Mouse (Mus musculus) kidney, embryonic 15.5 days (tissue): ENCODE data around the gene Sirt1. TPM values are rescaled to one million over a fixed set of nuclear protein-coding genes. Genes with fewer than 3 reads are reported as not detected.

Experiments
- ATAC-seq: fragments of 200-750 bp; cut with Nextera tagmentation; replicated peaks from 2 replicates; pipeline ENCODE4 v1.8.0; 2017; ENCODE audit warnings: moderate TSS enrichment; ENCODE audit not compliant: low FRiP score
- H3K27ac ChIP-seq: fragments of 300-500 bp; sonication (generic); 2 replicates; pipeline ENCODE4 v1.5.1; 2015; ENCODE audit warnings: mild to moderate bottlenecking, inconsistent platforms
- H3K27me3 ChIP-seq: fragments of 300-500 bp; sonication (generic); 2 replicates; pipeline ENCODE4 v1.6.1; 2015; ENCODE audit warnings: inconsistent platforms
- H3K36me3 ChIP-seq: fragments of 300-500 bp; sonication (generic); 2 replicates; pipeline ENCODE4 v1.6.1; 2015; ENCODE audit warnings: inconsistent platforms
- H3K4me1 ChIP-seq: fragments of 300-500 bp; sonication (generic); 2 replicates; pipeline ENCODE4 v1.6.1; 2015; ENCODE audit warnings: inconsistent platforms
- H3K4me2 ChIP-seq: fragments of 300-500 bp; sonication (generic); 2 replicates; pipeline ENCODE4 v1.6.1; 2015; ENCODE audit warnings: moderate library complexity, mild to moderate bottlenecking, inconsistent platforms
- H3K4me3 ChIP-seq: fragments of 300-500 bp; sonication (generic); replicated peaks from 2 replicates; pipeline ENCODE4 v1.5.1; 2015; ENCODE audit warnings: mild to moderate bottlenecking, inconsistent platforms
- H3K9ac ChIP-seq: fragments of 300-500 bp; sonication (generic); 2 replicates; pipeline ENCODE4 v1.6.1; 2015; ENCODE audit warnings: mild to moderate bottlenecking, inconsistent platforms
- H3K9me3 ChIP-seq: fragments of 300-500 bp; sonication (generic); replicated peaks from 2 replicates; pipeline ENCODE4 v1.6.1; 2016; ENCODE audit warnings: inconsistent platforms
- WGBS: fragments of 180-500 bp; shearing (Covaris S2); methylation state at CpG from one replicate; pipeline ENCODE4 v1.1.7; 2015; ENCODE audit warnings: mixed read lengths; 5-methylcytosine and 5-hydroxymethylcytosine counted together
- polyA plus RNA-seq: library from polyadenylated mRNA; unstranded; fragments of >200 nt; fragmentation: Nextera tagmentation; extraction: Ambion mirVana; gene quantifications from 2 replicates; pipeline ENCODE4 v1.2.1, GENCODE M21; 2015

Gene Sirt1
- polyA plus RNA-seq, 1 experiment from 2014 or later, result 5.9 TPM

GRCm38 (mm10) chr10:63348291-63348690 lies 33.2 kb downstream of the Sirt1 start:
- ATAC-seq, result no peak
- Histone ChIP-seq H3K27ac (no peak overlapping the region), H3K4me1 (no peaks in the 10 kb centered on the region), H3K4me3 (no peak overlapping the region), H3K4me2 (no peak overlapping the region), H3K9me3 (no peaks in the 10 kb centered on the region), H3K36me3 (no peaks in the 10 kb centered on the region), H3K9ac (no peak overlapping the region), H3K27me3 (no peaks in the 10 kb centered on the region)
- WGBS, result 64% methylated on average over 3 of the region's 3 CpGs

- no peaks in the 10 kb centered on the region for H3K27me3 ChIP-seq
- 90% methylated on average over 3 of the region's 3 CpGs for WGBS
- no peak overlapping the region for H3K27ac ChIP-seq
- H3K9ac ChIP-seq, result no peak overlapping the region
- no peaks in the 10 kb centered on the region for H3K9me3 ChIP-seq
- H3K4me1 ChIP-seq, result no peaks in the 10 kb centered on the region
- H3K4me3 ChIP-seq, result no peak overlapping the region
- ATAC-seq, result no peak
- no peak overlapping the region for H3K4me2 ChIP-seq
- no peaks in the 10 kb centered on the region for H3K36me3 ChIP-seq
Measured at GRCm38 (mm10) chr10:63344751-63345150, 36.8 kb downstream of the Sirt1 start.

DNA sequence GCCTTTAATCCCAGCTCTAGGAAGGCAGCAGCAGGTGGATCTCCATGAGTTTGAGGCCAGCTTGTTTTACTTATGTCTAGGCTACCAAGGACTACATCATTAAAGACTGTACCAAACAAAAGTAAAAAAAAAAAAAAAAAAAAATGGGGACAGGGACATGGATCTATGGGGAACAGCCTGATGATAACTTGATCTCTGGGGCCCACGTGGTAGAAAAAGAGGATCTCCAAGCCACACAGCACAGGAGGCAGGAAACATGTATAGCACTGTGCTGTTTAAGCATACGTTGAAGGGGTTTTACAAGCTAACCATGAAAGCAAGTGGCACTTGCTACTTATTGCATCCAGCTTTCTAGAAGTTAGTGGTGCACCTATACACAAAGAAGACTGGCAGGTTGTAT lies 40.2 kb downstream of the Sirt1 start:
- Histone ChIP-seq H3K36me3 (no peaks in the 10 kb centered on the region), H3K27me3 (no peaks in the 10 kb centered on the region), H3K9me3 (no peaks in the 10 kb centered on the region), H3K4me3 (no peak overlapping the region), H3K4me1 (peaks cover 18% of the 10 kb centered on the region), H3K27ac (no peak overlapping the region), H3K4me2 (no peak overlapping the region), H3K9ac (no peak overlapping the region)
- 78% methylated on average over 2 of the region's 2 CpGs for WGBS
- ATAC-seq, result no peak

- H3K27ac ChIP-seq, result peak overlapping the region; percentile 91
- WGBS, result 1% methylated on average over 63 of the region's 74 CpGs
- H3K9ac ChIP-seq, result peak overlapping the region; percentile 94
- H3K9me3 ChIP-seq, result no peaks in the 10 kb centered on the region
- H3K27me3 ChIP-seq, result no peaks in the 10 kb centered on the region
- peak overlapping the region; percentile 80 for H3K4me3 ChIP-seq
- H3K4me1 ChIP-seq, result peaks cover 19% of the 10 kb centered on the region
- peak overlapping the region; percentile 88 for H3K4me2 ChIP-seq
- H3K36me3 ChIP-seq, result peaks cover 11% of the 10 kb centered on the region
- peak; percentile 97 for ATAC-seq
Measured at GRCm38 (mm10) chr10:63338914-63339643, 42.4 kb downstream of the Sirt1 start.

- peak overlapping the region; percentile 80 for H3K4me3 ChIP-seq
- H3K4me1 ChIP-seq, result peaks cover 19% of the 10 kb centered on the region
- peak overlapping the region; percentile 91 for H3K27ac ChIP-seq
- H3K27me3 ChIP-seq, result no peaks in the 10 kb centered on the region
- H3K4me2 ChIP-seq, result peak overlapping the region; percentile 88
- ATAC-seq, result peak; percentile 88
- under 1% methylated on average over 80 of the region's 113 CpGs for WGBS
- no peaks in the 10 kb centered on the region for H3K9me3 ChIP-seq
- H3K36me3 ChIP-seq, result peaks cover 19% of the 10 kb centered on the region
- H3K9ac ChIP-seq, result peak overlapping the region; percentile 94
Measured at GRCm38 (mm10) chr10:63337951-63338836, 43.3 kb downstream of the Sirt1 start.

GRCm38 (mm10) chr10:63337326-63337725 lies 44.2 kb downstream of the Sirt1 start:
- H3K4me3 ChIP-seq, result peak overlapping the region; percentile 80
- H3K4me2 ChIP-seq, result peak overlapping the region; percentile 88
- no peak for ATAC-seq
- peaks cover 28% of the 10 kb centered on the region for H3K36me3 ChIP-seq
- H3K9ac ChIP-seq, result peak overlapping the region; percentile 94; the same call in 1 of the 2 replicates
- H3K27me3 ChIP-seq, result no peaks in the 10 kb centered on the region
- no peaks in the 10 kb centered on the region for H3K9me3 ChIP-seq
- no peak overlapping the region for H3K27ac ChIP-seq
- peaks cover 19% of the 10 kb centered on the region for H3K4me1 ChIP-seq
- 23% methylated on average over 5 of the region's 5 CpGs for WGBS

DNA sequence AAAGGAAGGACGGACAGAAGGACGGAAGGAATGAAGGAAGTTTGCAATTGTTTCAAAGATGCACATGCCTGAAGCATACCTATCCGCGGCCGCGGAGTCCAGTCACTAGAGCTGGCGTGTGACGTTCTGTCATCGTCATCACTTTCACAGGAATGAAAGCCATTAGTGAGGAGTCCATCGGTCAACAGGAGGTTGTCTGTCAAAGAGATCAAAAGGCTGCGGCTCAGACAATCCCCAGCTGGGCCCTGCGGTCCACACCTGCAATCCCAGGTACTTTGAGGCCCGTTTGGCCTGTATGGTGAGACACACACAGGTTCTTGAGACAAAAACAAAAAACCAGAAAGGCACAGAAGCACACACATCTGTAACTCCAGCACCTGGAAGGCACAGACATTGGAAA lies 44.6 kb downstream of the Sirt1 start:
- 56% methylated on average over 13 of the region's 13 CpGs for WGBS
- no peak for ATAC-seq

GRCm38 (mm10) chr10:63327091-63327490 lies 54.4 kb downstream of the Sirt1 start:
- no peak for ATAC-seq
- no peak overlapping the region for H3K4me2 ChIP-seq
- H3K4me1 ChIP-seq, result no peaks in the 10 kb centered on the region
- 98% methylated on average over 1 of the region's 1 CpGs for WGBS
- no peak overlapping the region for H3K4me3 ChIP-seq
- H3K9me3 ChIP-seq, result no peaks in the 10 kb centered on the region
- no peak overlapping the region for H3K27ac ChIP-seq
- peaks cover 82% of the 10 kb centered on the region for H3K36me3 ChIP-seq
- no peaks in the 10 kb centered on the region for H3K27me3 ChIP-seq
- H3K9ac ChIP-seq, result no peak overlapping the region

More for the DNA sequence above, 44.6 kb downstream of the Sirt1 start:
- Histone ChIP-seq H3K27ac (no peak overlapping the region), H3K27me3 (no peaks in the 10 kb centered on the region), H3K4me3 (peak overlapping the region; percentile 80), H3K36me3 (peaks cover 31% of the 10 kb centered on the region), H3K4me2 (peak overlapping the region; percentile 88), H3K4me1 (peaks cover 19% of the 10 kb centered on the region), H3K9ac (peak overlapping the region; percentile 94; the same call in 1 of the 2 replicates), H3K9me3 (no peaks in the 10 kb centered on the region)

GRCm38 (mm10) chr10:63313726-63314125 lies 67.8 kb downstream of the Sirt1 start:
- WGBS, result 88% methylated on average over 1 of the region's 1 CpGs
- no peak overlapping the region for H3K4me3 ChIP-seq
- H3K27me3 ChIP-seq, result no peaks in the 10 kb centered on the region
- no peaks in the 10 kb centered on the region for H3K9me3 ChIP-seq
- no peaks in the 10 kb centered on the region for H3K4me1 ChIP-seq
- peaks cover 78% of the 10 kb centered on the region for H3K36me3 ChIP-seq
- no peak overlapping the region for H3K9ac ChIP-seq
- H3K27ac ChIP-seq, result no peak overlapping the region
- no peak for ATAC-seq
- H3K4me2 ChIP-seq, result no peak overlapping the region

GRCm38 (mm10) chr10:63308582-63309366 lies 72.7 kb downstream of the Sirt1 start:
- H3K9ac ChIP-seq, result no peak overlapping the region
- no peak overlapping the region for H3K27ac ChIP-seq
- 46% methylated on average over 10 of the region's 10 CpGs for WGBS
- H3K27me3 ChIP-seq, result no peaks in the 10 kb centered on the region
- ATAC-seq, result no peak
- H3K4me2 ChIP-seq, result no peak overlapping the region
- no peak overlapping the region for H3K4me3 ChIP-seq
- peaks cover 82% of the 10 kb centered on the region for H3K36me3 ChIP-seq
- no peaks in the 10 kb centered on the region for H3K4me1 ChIP-seq
- no peaks in the 10 kb centered on the region for H3K9me3 ChIP-seq

DNA sequence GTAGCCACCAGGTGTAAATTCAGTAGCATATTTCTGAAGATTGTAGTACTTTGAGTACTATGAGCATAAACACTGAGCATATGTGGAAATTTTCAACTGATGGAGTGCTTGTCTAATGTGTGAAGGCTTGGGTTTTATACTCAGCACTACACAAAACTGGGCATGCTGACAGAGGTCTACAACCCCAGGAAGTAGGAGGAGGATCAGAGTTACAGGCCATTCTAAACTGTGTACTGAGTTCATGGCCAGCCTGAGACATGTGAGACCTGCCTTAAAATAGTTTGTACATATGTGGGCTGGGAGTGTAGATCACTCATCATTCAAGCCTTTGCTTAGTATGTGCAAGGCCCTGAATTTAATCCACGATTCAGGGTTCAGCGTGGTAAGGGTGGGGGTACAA lies 79.1 kb downstream of the Sirt1 start:
- Histone ChIP-seq H3K36me3 (peaks cover 82% of the 10 kb centered on the region), H3K4me1 (peaks cover 2% of the 10 kb centered on the region; the same call in 1 of the 2 replicates), H3K4me2 (no peak overlapping the region), H3K27me3 (no peaks in the 10 kb centered on the region), H3K27ac (no peak overlapping the region), H3K9me3 (no peaks in the 10 kb centered on the region), H3K4me3 (no peak overlapping the region), H3K9ac (no peak overlapping the region)
- 82% methylated on average over 2 of the region's 2 CpGs for WGBS
- no peak for ATAC-seq
